11 mouse cellular contexts compared by ENCODE assay signal in the genomic region with DNA sequence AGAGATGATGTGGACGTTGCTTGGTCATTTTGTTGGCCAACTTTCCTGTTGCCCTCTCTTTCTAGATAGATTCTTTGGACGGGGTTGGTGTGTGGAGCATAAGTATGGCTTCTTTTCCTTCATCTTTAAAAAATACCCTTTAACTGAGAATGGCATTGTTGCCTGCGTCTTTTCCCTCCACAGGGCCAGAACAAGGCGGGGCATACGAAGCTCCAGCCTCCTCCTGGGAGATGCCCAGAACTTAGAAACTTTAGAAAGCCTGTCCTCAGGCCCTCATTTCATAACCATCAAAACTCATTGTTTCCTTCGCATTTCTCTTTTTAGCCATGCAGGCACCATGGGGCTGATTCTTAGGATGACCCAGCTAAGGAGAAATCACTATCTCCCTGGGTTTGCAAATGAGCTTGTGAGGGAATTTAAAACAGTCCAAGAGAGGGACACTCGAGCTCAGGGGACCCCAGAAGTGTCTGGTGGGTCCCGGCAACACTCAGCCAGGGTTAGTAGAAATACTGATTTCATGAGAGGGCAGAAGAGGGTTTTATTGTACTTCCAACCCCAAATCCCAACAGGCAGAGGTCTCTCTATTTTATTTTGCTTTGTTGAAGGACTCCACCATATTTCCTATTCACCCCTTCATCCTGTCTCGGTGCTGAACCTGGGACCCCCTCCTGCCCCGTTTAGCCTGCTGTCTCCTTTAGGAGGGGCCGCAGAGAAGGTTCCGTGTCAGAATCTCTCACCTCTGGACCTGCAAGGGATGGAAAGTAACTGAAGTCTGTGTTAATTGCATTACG.
DNase-seq lines count a peak whose midpoint lies in the region; ATAC-seq and TF ChIP-seq lines count a peak whose summit lies in the region.
"Had no signal": no experiment of that assay in that cellular context is flagged by ENCODE, and none has a peak within 500 bp of the region (broad histone marks: within the 10 kb centered on the region; RNA-seq: fewer than 3 reads in every experiment).

No protein-coding gene starts in this region.

- H3K4me1 ChIP-seq in kidney, postnatal 0 days (replicated peaks; ENCODE audit: insufficient read depth, low read length) = peaks cover 4% of the 10 kb centered on the region; the same call in 1 of the 2 replicates
- H3K4me1 ChIP-seq in forebrain, embryonic 11.5 days (replicated peaks; ENCODE audit: control insufficient read depth, insufficient read depth, low read length) = peaks cover 21% of the 10 kb centered on the region
- H3K4me1 ChIP-seq in hindbrain, embryonic 16.5 days (ENCODE audit: control insufficient read depth, insufficient read depth, low read depth, low read length) = peaks cover 15% of the 10 kb centered on the region
- H3K4me1 ChIP-seq in neural tube, embryonic 14.5 days (ENCODE audit: control insufficient read depth, insufficient read depth, low read length) = peaks cover 26% of the 10 kb centered on the region

- H3K27ac ChIP-seq in kidney, postnatal 0 days = no peak overlapping the region
- 0 out of 2 replicates have a peak overlapping the region, but pooled peaks have one; percentile 4 for H3K27ac ChIP-seq in forebrain, embryonic 11.5 days (ENCODE audit: low read depth, low read length)
- H3K27ac ChIP-seq in hindbrain, embryonic 16.5 days (ENCODE audit: low read depth, low read length) = peak overlapping the region; percentile 35
- peak overlapping the region; percentile 23; the same call in 1 of the 2 replicates for H3K27ac ChIP-seq in neural tube, embryonic 14.5 days (ENCODE audit: low read depth, low read length)

- peak overlapping the region; percentile 25; the same call in 1 of the 2 replicates for H3K4me2 ChIP-seq in kidney, postnatal 0 days (ENCODE audit: low read length)
- peak overlapping the region; percentile 37 for H3K4me2 ChIP-seq in forebrain, embryonic 11.5 days (ENCODE audit: low read depth, low read length, severe bottlenecking)
- peak overlapping the region; percentile 49 for H3K4me2 ChIP-seq in hindbrain, embryonic 16.5 days (ENCODE audit: low read length)
- H3K4me2 ChIP-seq in neural tube, embryonic 14.5 days (ENCODE audit: low read depth, low read length) = peak overlapping the region; percentile 33; the same call in 1 of the 2 replicates

- TF ChIP-seq CTCF in kidney, postnatal 0 days (IDR thresholded peaks at IDR 0.05; ENCODE audit: low read depth) = no peak

- no peaks in the 10 kb centered on the region for H3K36me3 ChIP-seq in kidney, postnatal 0 days (ENCODE audit: insufficient read depth, low read length)
- H3K36me3 ChIP-seq in forebrain, embryonic 11.5 days (ENCODE audit: control insufficient read depth, insufficient read depth, low read length) = no peaks in the 10 kb centered on the region
- no peaks in the 10 kb centered on the region for H3K36me3 ChIP-seq in hindbrain, embryonic 16.5 days (ENCODE audit: control insufficient read depth, insufficient read depth, low read length)
- no peaks in the 10 kb centered on the region for H3K36me3 ChIP-seq in neural tube, embryonic 14.5 days (ENCODE audit: control insufficient read depth, insufficient read depth, low read length)

- no peak overlapping the region for H3K4me3 ChIP-seq in kidney, postnatal 0 days (replicated peaks; ENCODE audit: low read depth, low read length)
- no peak overlapping the region for H3K4me3 ChIP-seq in forebrain, embryonic 11.5 days (ENCODE audit: low read depth, low read length)
- no peak overlapping the region for H3K4me3 ChIP-seq in hindbrain, embryonic 16.5 days (ENCODE audit: low read length)
- no peak overlapping the region for H3K4me3 ChIP-seq in neural tube, embryonic 14.5 days (ENCODE audit: low read depth, low read length)

- ATAC-seq in kidney, postnatal 0 days (replicated peaks; ENCODE audit: low FRiP score, low read depth) = no peak
- ATAC-seq in forebrain, embryonic 11.5 days (replicated peaks; ENCODE audit: low FRiP score) = no peak
- peak; percentile 44 for ATAC-seq in hindbrain, embryonic 16.5 days
- ATAC-seq in neural tube, embryonic 14.5 days (ENCODE audit: low read depth) = 0 out of 2 replicates have a peak, but pooled peaks have one; percentile 13
- no peak for ATAC-seq in inflammation-experienced regulatory T-cells, adult 6 months

- H3K9me3 ChIP-seq in kidney, postnatal 0 days (replicated peaks; ENCODE audit: low read length) = 0 out of 2 replicates have a peak, but pooled peaks cover 3% of the 10 kb centered on the region
- no peaks in the 10 kb centered on the region; the same call in 1 of the 2 replicates for H3K9me3 ChIP-seq in forebrain, embryonic 11.5 days (ENCODE audit: control insufficient read depth, low read length)
- H3K9me3 ChIP-seq in hindbrain, embryonic 16.5 days (ENCODE audit: control insufficient read depth, low read length) = no peaks in the 10 kb centered on the region
- no peaks in the 10 kb centered on the region for H3K9me3 ChIP-seq in neural tube, embryonic 14.5 days (ENCODE audit: control insufficient read depth, low read length)

- WGBS in kidney, postnatal 0 days = 54% methylated on average over 13 of the region's 13 CpGs
- WGBS in forebrain, embryonic 11.5 days = 8% methylated on average over 13 of the region's 13 CpGs
- 16% methylated on average over 13 of the region's 13 CpGs for WGBS in hindbrain, embryonic 16.5 days
- 13% methylated on average over 13 of the region's 13 CpGs for WGBS in neural tube, embryonic 14.5 days

- no peak overlapping the region for H3K9ac ChIP-seq in kidney, postnatal 0 days (ENCODE audit: low read depth, low read length)
- H3K9ac ChIP-seq in forebrain, embryonic 11.5 days (ENCODE audit: low read length) = no peak overlapping the region
- peak overlapping the region; percentile 42; the same call in 1 of the 2 replicates for H3K9ac ChIP-seq in hindbrain, embryonic 16.5 days (ENCODE audit: low read depth, low read length)
- H3K9ac ChIP-seq in neural tube, embryonic 14.5 days (replicated peaks; ENCODE audit: low read depth, low read length) = no peak overlapping the region

- no peaks in the 10 kb centered on the region for H3K27me3 ChIP-seq in kidney, postnatal 0 days (ENCODE audit: insufficient read depth, low read length)
- peaks cover 45% of the 10 kb centered on the region for H3K27me3 ChIP-seq in forebrain, embryonic 11.5 days (ENCODE audit: control insufficient read depth, insufficient read depth, low read length)
- no peaks in the 10 kb centered on the region for H3K27me3 ChIP-seq in hindbrain, embryonic 16.5 days (replicated peaks; ENCODE audit: control insufficient read depth, insufficient read depth, low read length)
- H3K27me3 ChIP-seq in neural tube, embryonic 14.5 days (ENCODE audit: control insufficient read depth, insufficient read depth, low read length) = no peaks in the 10 kb centered on the region

- DNase-seq in kidney, postnatal 0 days (ENCODE audit: low spot score) = no peak
- no peak for DNase-seq in kidney, postnatal 14 days
- DNase-seq in forebrain, embryonic 11.5 days (ENCODE audit: low spot score) = peak; percentile 56
- DNase-seq in B cell, adult 2 months = no peak
- DNase-seq: adrenal gland, adult 2 months; cerebellum, adult 8-10 months; kidney, adult 9 months; lung, postnatal 14 days had no signal

Comparison
In these comparisons a context has a peak if more than half of its experiments do, and no peak if none do; other contexts are left out.
1. ATAC-seq: peak in hindbrain, embryonic 16.5 days (single experiment) and neural tube, embryonic 14.5 days (single experiment); none in kidney, postnatal 0 days (single experiment), forebrain, embryonic 11.5 days (single experiment) and inflammation-experienced regulatory T-cells, adult 6 months (single experiment).
2. Peak in every context shown above with its lines, with median percentiles within 50 percentile points of each other: H3K4me2 ChIP-seq.